Mouse (Mus musculus): ENCODE measurements at regions not wholly inside any gene's neighbourhood (a gene's known extent, or its start where the extent isn't known, plus 50 kb on each side); places are given as distances from the start of the nearest gene placed in this dataset.

- Histone ChIP-seq H3K36me3 (ENCODE audit: control insufficient read depth in 1 of 2, insufficient read depth in 2 of 2, low read length in 2 of 2) (no peaks in the 10 kb centered on the region), H3K27ac (ENCODE audit: control insufficient read depth, low read depth, low read length) (no peak overlapping the region), H3K27me3 (ENCODE audit: control insufficient read depth in 1 of 2, insufficient read depth in 2 of 2, low read length in 2 of 2) (no peaks in the 10 kb centered on the region), H3K9me3 (replicated peaks; ENCODE audit: insufficient read depth, low read length) (no peaks in the 10 kb centered on the region), H3K4me3 (ENCODE audit: control insufficient read depth in 1 of 2, insufficient read depth in 1 of 2, low read depth in 2 of 2, low read length in 2 of 2) (no peak overlapping the region), H3K79me2 (ENCODE audit: control insufficient read depth, insufficient read depth, low read length, poor library complexity) (no peaks in the 10 kb centered on the region), H3K9ac (ENCODE audit: control insufficient read depth, low read depth, low read length, poor library complexity, severe bottlenecking) (no peak overlapping the region), H3K4me1 (ENCODE audit: control insufficient read depth in 1 of 2, insufficient read depth in 2 of 2, low read length in 2 of 2) (no peaks in the 10 kb centered on the region)
- TF ChIP-seq CHD1 (IDR thresholded peaks at IDR 0.05; ENCODE audit: low read depth, low read length) = no peak
- TF ChIP-seq ZC3H11A (IDR thresholded peaks at IDR 0.05; ENCODE audit: low read depth, low read length) = no peak
- TF ChIP-seq MAZ (IDR thresholded peaks at IDR 0.05; ENCODE audit: low read depth, low read length) = no peak
- DNase-seq (ENCODE audit: low read depth, low spot score) = no peak
Measured at GRCm38 (mm10) chr16:5496051-5496685, 240.4 kb upstream of the Eef2kmt start.

DNA sequence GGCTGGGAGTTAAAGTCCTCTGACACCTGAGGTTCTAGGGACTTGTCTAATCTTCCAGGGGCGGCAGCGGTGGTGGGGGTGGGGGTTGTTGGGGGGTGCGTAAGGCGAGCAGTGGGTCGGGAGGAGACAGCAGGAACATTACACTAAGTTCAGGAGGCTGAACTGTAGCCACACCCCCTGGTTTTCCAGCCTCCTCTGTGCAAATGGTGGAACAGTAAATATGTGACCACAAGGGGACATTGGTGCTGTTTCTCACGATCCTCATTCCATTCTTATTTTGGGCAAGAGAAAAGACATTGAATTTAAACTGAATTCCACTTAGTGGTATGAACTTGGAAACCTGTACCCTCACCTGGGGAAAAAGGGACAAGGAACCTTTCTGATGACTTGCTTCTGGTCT is 237.6 kb upstream of the Eef2kmt start:
- no peaks in the 10 kb centered on the region for H3K27me3 ChIP-seq (ENCODE audit: control insufficient read depth in 1 of 2, insufficient read depth in 2 of 2, low read length in 2 of 2)
- no peaks in the 10 kb centered on the region for H3K9me3 ChIP-seq (replicated peaks; ENCODE audit: insufficient read depth, low read length)
- no peak overlapping the region for H3K4me3 ChIP-seq (ENCODE audit: control insufficient read depth in 1 of 2, insufficient read depth in 1 of 2, low read depth in 2 of 2, low read length in 2 of 2)
- H3K79me2 ChIP-seq (ENCODE audit: control insufficient read depth, insufficient read depth, low read length, poor library complexity) = no peaks in the 10 kb centered on the region
- DNase-seq (ENCODE audit: low read depth, low spot score) = no peak
- no peak overlapping the region for H3K9ac ChIP-seq (ENCODE audit: control insufficient read depth, low read depth, low read length, poor library complexity, severe bottlenecking)
- TF ChIP-seq UBTF (IDR thresholded peaks at IDR 0.05; ENCODE audit: borderline replicate concordance, insufficient read depth, low read depth, low read length) = no peak
- no peak for TF ChIP-seq KAT2A (conservative IDR thresholded peaks at IDR 0.05; ENCODE audit: low read depth, low read length)
- TF ChIP-seq MYB (IDR thresholded peaks at IDR 0.05; ENCODE audit: low read depth, low read length) = no peak
- TF ChIP-seq MAFK (IDR thresholded peaks at IDR 0.05; ENCODE audit: borderline replicate concordance, low read depth, low read length) = no peak
- no peak for TF ChIP-seq MXI1 (IDR thresholded peaks at IDR 0.05; ENCODE audit: low read depth, low read length)
- no peak for TF ChIP-seq CHD1 (IDR thresholded peaks at IDR 0.05; ENCODE audit: low read depth, low read length)
- TF ChIP-seq ETS1 (IDR thresholded peaks at IDR 0.05; ENCODE audit: low read depth, low read length) = no peak
- no peak for TF ChIP-seq NRF1 (IDR thresholded peaks at IDR 0.05; ENCODE audit: insufficient read depth, low read depth, low read length, poor library complexity, severe bottlenecking)
- TF ChIP-seq ZKSCAN1 (IDR thresholded peaks at IDR 0.05; ENCODE audit: low read depth, low read length) = no peak
- TF ChIP-seq MAZ (IDR thresholded peaks at IDR 0.05; ENCODE audit: low read depth, low read length) = no peak
- H3K27ac ChIP-seq (ENCODE audit: control insufficient read depth, low read depth, low read length) = no peak overlapping the region
- H3K36me3 ChIP-seq (ENCODE audit: control insufficient read depth in 1 of 2, insufficient read depth in 2 of 2, low read length in 2 of 2) = no peaks in the 10 kb centered on the region
- H3K4me1 ChIP-seq (ENCODE audit: control insufficient read depth in 1 of 2, insufficient read depth in 2 of 2, low read length in 2 of 2) = no peaks in the 10 kb centered on the region

DNA sequence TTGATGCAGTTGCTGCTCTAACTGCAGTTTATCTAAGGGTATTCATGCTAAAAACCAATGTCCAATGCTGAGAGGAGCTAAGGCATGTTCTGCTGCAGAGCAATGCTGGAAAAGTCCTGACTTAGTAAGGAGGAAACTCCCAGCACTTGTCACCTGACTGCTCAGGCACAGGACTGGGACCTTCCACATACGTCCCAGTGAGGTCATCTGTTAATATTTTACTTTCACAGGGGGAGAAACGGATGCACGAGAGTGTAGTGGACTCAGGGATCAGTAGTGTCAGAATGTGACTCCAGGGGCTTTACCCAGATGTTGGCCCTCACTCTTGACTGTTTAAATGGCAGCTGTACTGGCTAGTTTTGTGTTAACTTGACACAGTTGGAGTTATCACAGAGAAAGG is 231.5 kb upstream of the Eef2kmt start:
- H3K36me3 ChIP-seq (ENCODE audit: control insufficient read depth in 1 of 2, insufficient read depth in 2 of 2, low read length in 2 of 2) = no peaks in the 10 kb centered on the region
- no peaks in the 10 kb centered on the region for H3K27me3 ChIP-seq (ENCODE audit: control insufficient read depth in 1 of 2, insufficient read depth in 2 of 2, low read length in 2 of 2)
- no peak overlapping the region for H3K27ac ChIP-seq (ENCODE audit: control insufficient read depth, low read depth, low read length)
- no peaks in the 10 kb centered on the region for H3K9me3 ChIP-seq (replicated peaks; ENCODE audit: insufficient read depth, low read length)
- H3K9ac ChIP-seq (ENCODE audit: control insufficient read depth, low read depth, low read length, poor library complexity, severe bottlenecking) = no peak overlapping the region
- no peak overlapping the region for H3K4me3 ChIP-seq (ENCODE audit: control insufficient read depth in 1 of 2, insufficient read depth in 1 of 2, low read depth in 2 of 2, low read length in 2 of 2)
- H3K4me1 ChIP-seq (ENCODE audit: control insufficient read depth in 1 of 2, insufficient read depth in 2 of 2, low read length in 2 of 2) = no peaks in the 10 kb centered on the region
- H3K79me2 ChIP-seq (ENCODE audit: control insufficient read depth, insufficient read depth, low read length, poor library complexity) = no peaks in the 10 kb centered on the region
- DNase-seq (ENCODE audit: low read depth, low spot score) = no peak
- TF ChIP-seq BHLHE40 (IDR thresholded peaks at IDR 0.05; ENCODE audit: borderline replicate concordance, low read depth, low read length) = no peak
- TF ChIP-seq POLR2AphosphoS2 (IDR thresholded peaks at IDR 0.05; ENCODE audit: low read length) = no peak
- no peak for TF ChIP-seq MYC (IDR thresholded peaks at IDR 0.05; ENCODE audit: low read depth, low read length)
- no peak for TF ChIP-seq MAZ (IDR thresholded peaks at IDR 0.05; ENCODE audit: low read depth, low read length)
- no peak for TF ChIP-seq TCF12 (IDR thresholded peaks at IDR 0.05; ENCODE audit: low read depth, low read length)
- TF ChIP-seq SMC3 (IDR thresholded peaks at IDR 0.05; ENCODE audit: low read depth, low read length) = no peak
- TF ChIP-seq HCFC1 (IDR thresholded peaks at IDR 0.05; ENCODE audit: low read depth, low read length) = no peak
- TF ChIP-seq MAFK (IDR thresholded peaks at IDR 0.05; ENCODE audit: borderline replicate concordance, low read depth, low read length) = no peak
- no peak for TF ChIP-seq RAD21 (IDR thresholded peaks at IDR 0.05; ENCODE audit: low read depth, low read length)
- no peak for TF ChIP-seq POLR2AphosphoS5 (IDR thresholded peaks at IDR 0.05; ENCODE audit: borderline replicate concordance, low read depth, low read length)
- TF ChIP-seq ZC3H11A (IDR thresholded peaks at IDR 0.05; ENCODE audit: low read depth, low read length) = no peak
- TF ChIP-seq USF2 (IDR thresholded peaks at IDR 0.05; ENCODE audit: borderline replicate concordance in 1 of 2, insufficient read depth in 1 of 2, low read depth in 1 of 2, low read length in 2 of 2) = no peak
- no peak for TF ChIP-seq CHD2 (IDR thresholded peaks at IDR 0.05; ENCODE audit: low read length)
- no peak for TF ChIP-seq KAT2A (conservative IDR thresholded peaks at IDR 0.05; ENCODE audit: low read depth, low read length)
- TF ChIP-seq POLR2A (IDR thresholded peaks at IDR 0.05; ENCODE audit: control insufficient read depth in 1 of 2, insufficient read depth in 1 of 2, low read depth in 1 of 2, low read length in 2 of 2, poor library complexity in 1 of 2) = no peak
- TF ChIP-seq TBP (IDR thresholded peaks at IDR 0.05; ENCODE audit: low read depth, low read length) = no peak
- TF ChIP-seq ZMIZ1 (IDR thresholded peaks at IDR 0.05; ENCODE audit: low read depth, low read length) = no peak
- TF ChIP-seq RCOR1 (IDR thresholded peaks at IDR 0.05; ENCODE audit: low read depth, low read length) = no peak
